Mouse (Mus musculus): ENCODE measurements around the gene Uap1l1. TPM values are rescaled to one million over a fixed set of nuclear protein-coding genes. Genes with fewer than 3 reads are reported as not detected.

Uap1l1 gene
- polyA plus RNA-seq, 1 experiment from 2014 or later, result 20.8 TPM

GRCm38 (mm10) chr2:25376589-25376988 is 11.1 kb upstream of the Uap1l1 start:
- H3K27me3 ChIP-seq (replicated peaks; ENCODE audit: control insufficient read depth, insufficient read depth, low read length), result no peaks in the 10 kb centered on the region
- no peak overlapping the region for H3K27ac ChIP-seq (replicated peaks; ENCODE audit: low read depth, low read length)
- peaks cover 14% of the 10 kb centered on the region for H3K4me1 ChIP-seq (ENCODE audit: control insufficient read depth, insufficient read depth, low read length)
- WGBS, result 61% methylated on average over 4 of the region's 4 CpGs
- H3K4me3 ChIP-seq (ENCODE audit: low read depth, low read length), result no peak overlapping the region
- no peak overlapping the region for H3K4me2 ChIP-seq (ENCODE audit: low read depth, low read length)
- H3K9me3 ChIP-seq (ENCODE audit: control insufficient read depth, low read length), result no peaks in the 10 kb centered on the region
- no peak overlapping the region for H3K9ac ChIP-seq (ENCODE audit: low read depth, low read length)
- ATAC-seq (ENCODE audit: low read depth) (no peak), DNase-seq (ENCODE audit: low spot score) (peak; percentile 47)
- H3K36me3 ChIP-seq (ENCODE audit: control insufficient read depth, insufficient read depth, low read length), result peaks cover 34% of the 10 kb centered on the region; the same call in 1 of the 2 replicates

- Histone ChIP-seq H3K36me3 (ENCODE audit: control insufficient read depth, insufficient read depth, low read length) (peaks cover 34% of the 10 kb centered on the region; the same call in 1 of the 2 replicates), H3K4me3 (ENCODE audit: low read depth, low read length) (peak overlapping the region; percentile 72), H3K4me2 (ENCODE audit: low read depth, low read length) (peak overlapping the region; percentile 97), H3K4me1 (ENCODE audit: control insufficient read depth, insufficient read depth, low read length) (peaks cover 14% of the 10 kb centered on the region), H3K27me3 (replicated peaks; ENCODE audit: control insufficient read depth, insufficient read depth, low read length) (no peaks in the 10 kb centered on the region), H3K9me3 (ENCODE audit: control insufficient read depth, low read length) (no peaks in the 10 kb centered on the region), H3K9ac (ENCODE audit: low read depth, low read length) (peak overlapping the region; percentile 72), H3K27ac (replicated peaks; ENCODE audit: low read depth, low read length) (no peak overlapping the region)
- no peak for ATAC-seq (ENCODE audit: low read depth)
- peak; percentile 14 for DNase-seq (ENCODE audit: low spot score)
- WGBS, result 32% methylated on average over 2 of the region's 2 CpGs
Observed at GRCm38 (mm10) chr2:25373431-25373830, 7.9 kb upstream of the Uap1l1 start.

- Histone ChIP-seq H3K4me3 (ENCODE audit: low read depth, low read length) (peak overlapping the region; percentile 72), H3K9me3 (ENCODE audit: control insufficient read depth, low read length) (no peaks in the 10 kb centered on the region), H3K36me3 (ENCODE audit: control insufficient read depth, insufficient read depth, low read length) (peaks cover 28% of the 10 kb centered on the region; the same call in 1 of the 2 replicates), H3K27ac (replicated peaks; ENCODE audit: low read depth, low read length) (0 out of 2 replicates have a peak overlapping the region, but pooled peaks have one; percentile 21), H3K4me2 (ENCODE audit: low read depth, low read length) (peak overlapping the region; percentile 97), H3K9ac (ENCODE audit: low read depth, low read length) (peak overlapping the region; percentile 72), H3K27me3 (replicated peaks; ENCODE audit: control insufficient read depth, insufficient read depth, low read length) (no peaks in the 10 kb centered on the region), H3K4me1 (ENCODE audit: control insufficient read depth, insufficient read depth, low read length) (peaks cover 14% of the 10 kb centered on the region)
- ATAC-seq (ENCODE audit: low read depth) (no peak), DNase-seq (ENCODE audit: low spot score) (no peak)
- WGBS, result 2% methylated on average over 31 of the region's 42 CpGs
Observed at GRCm38 (mm10) chr2:25372644-25373391, 7.3 kb upstream of the Uap1l1 start.

GRCm38 (mm10) chr2:25371764-25372643 is 6.5 kb upstream of the Uap1l1 start, which contains the start of gene Sapcd2:
TSS of gene Sapcd2 (plus strand) at chr2:25372321.
- WGBS, result 3% methylated on average over 24 of the region's 65 CpGs
- no peaks in the 10 kb centered on the region for H3K9me3 ChIP-seq (ENCODE audit: control insufficient read depth, low read length)
- peak; percentile 96 for DNase-seq (ENCODE audit: low spot score)
- H3K4me1 ChIP-seq (ENCODE audit: control insufficient read depth, insufficient read depth, low read length), result peaks cover 14% of the 10 kb centered on the region
- H3K36me3 ChIP-seq (ENCODE audit: control insufficient read depth, insufficient read depth, low read length), result peaks cover 22% of the 10 kb centered on the region; the same call in 1 of the 2 replicates
- peak within 1 kb of the TSS; percentile 72 for H3K9ac ChIP-seq (ENCODE audit: low read depth, low read length)
- H3K4me3 ChIP-seq (ENCODE audit: low read depth, low read length), result peak within 1 kb of the TSS; percentile 72
- H3K27ac ChIP-seq (replicated peaks; ENCODE audit: low read depth, low read length), result peak within 1 kb of the TSS; percentile 79
- peak within 1 kb of the TSS; percentile 97 for H3K4me2 ChIP-seq (ENCODE audit: low read depth, low read length)
- no peaks in the 10 kb centered on the region for H3K27me3 ChIP-seq (replicated peaks; ENCODE audit: control insufficient read depth, insufficient read depth, low read length)
- ATAC-seq (ENCODE audit: low read depth), result peak; percentile 96

GRCm38 (mm10) chr2:25369996-25370395 is 4.5 kb upstream of the Uap1l1 start:
- 84% methylated on average over 3 of the region's 3 CpGs for WGBS
- ATAC-seq (ENCODE audit: low read depth) (no peak), DNase-seq (ENCODE audit: low spot score) (no peak)
- H3K9ac ChIP-seq (ENCODE audit: low read depth, low read length), result no peak overlapping the region
- no peak overlapping the region for H3K4me2 ChIP-seq (ENCODE audit: low read depth, low read length)
- H3K4me1 ChIP-seq (ENCODE audit: control insufficient read depth, insufficient read depth, low read length), result peaks cover 14% of the 10 kb centered on the region
- H3K27me3 ChIP-seq (replicated peaks; ENCODE audit: control insufficient read depth, insufficient read depth, low read length), result 0 out of 2 replicates have a peak, but pooled peaks cover 4% of the 10 kb centered on the region
- H3K27ac ChIP-seq (replicated peaks; ENCODE audit: low read depth, low read length), result no peak overlapping the region
- no peak overlapping the region for H3K4me3 ChIP-seq (ENCODE audit: low read depth, low read length)
- peaks cover 4% of the 10 kb centered on the region; the same call in 1 of the 2 replicates for H3K36me3 ChIP-seq (ENCODE audit: control insufficient read depth, insufficient read depth, low read length)
- H3K9me3 ChIP-seq (ENCODE audit: control insufficient read depth, low read length), result no peaks in the 10 kb centered on the region

- 31% methylated on average over 9 of the region's 9 CpGs for WGBS
- H3K27ac ChIP-seq (replicated peaks; ENCODE audit: low read depth, low read length), result no peak overlapping the region
- H3K9ac ChIP-seq (ENCODE audit: low read depth, low read length), result peak overlapping the region; percentile 70
- no peaks in the 10 kb centered on the region for H3K9me3 ChIP-seq (ENCODE audit: control insufficient read depth, low read length)
- 0 out of 2 replicates have a peak, but pooled peaks have one; percentile 23 for ATAC-seq (ENCODE audit: low read depth)
- H3K4me2 ChIP-seq (ENCODE audit: low read depth, low read length), result peak overlapping the region; percentile 99
- H3K4me1 ChIP-seq (ENCODE audit: control insufficient read depth, insufficient read depth, low read length), result no peaks in the 10 kb centered on the region
- no peaks in the 10 kb centered on the region for H3K36me3 ChIP-seq (ENCODE audit: control insufficient read depth, insufficient read depth, low read length)
- H3K4me3 ChIP-seq (ENCODE audit: low read depth, low read length), result peak overlapping the region; percentile 68
- H3K27me3 ChIP-seq (replicated peaks; ENCODE audit: control insufficient read depth, insufficient read depth, low read length), result peaks cover 18% of the 10 kb centered on the region
- DNase-seq (ENCODE audit: low spot score), result no peak
Observed at GRCm38 (mm10) chr2:25364761-25365090, 756 bp downstream of the Uap1l1 start.

GRCm38 (mm10) chr2:25364313-25364712 is 1.2 kb downstream of the Uap1l1 start:
- no peak overlapping the region for H3K9ac ChIP-seq (ENCODE audit: low read depth, low read length)
- no peak overlapping the region for H3K27ac ChIP-seq (replicated peaks; ENCODE audit: low read depth, low read length)
- no peak for ATAC-seq (ENCODE audit: low read depth)
- H3K36me3 ChIP-seq (ENCODE audit: control insufficient read depth, insufficient read depth, low read length), result no peaks in the 10 kb centered on the region
- H3K4me2 ChIP-seq (ENCODE audit: low read depth, low read length), result peak overlapping the region; percentile 99; the same call in 1 of the 2 replicates
- no peaks in the 10 kb centered on the region for H3K4me1 ChIP-seq (ENCODE audit: control insufficient read depth, insufficient read depth, low read length)
- no peak for DNase-seq (ENCODE audit: low spot score)
- no peaks in the 10 kb centered on the region for H3K9me3 ChIP-seq (ENCODE audit: control insufficient read depth, low read length)
- peaks cover 18% of the 10 kb centered on the region for H3K27me3 ChIP-seq (replicated peaks; ENCODE audit: control insufficient read depth, insufficient read depth, low read length)
- H3K4me3 ChIP-seq (ENCODE audit: low read depth, low read length), result no peak overlapping the region
- WGBS, result 88% methylated on average over 4 of the region's 4 CpGs

- no peaks in the 10 kb centered on the region for H3K4me1 ChIP-seq (ENCODE audit: control insufficient read depth, insufficient read depth, low read length)
- no peak overlapping the region for H3K4me2 ChIP-seq (ENCODE audit: low read depth, low read length)
- H3K27me3 ChIP-seq (replicated peaks; ENCODE audit: control insufficient read depth, insufficient read depth, low read length), result peaks cover 18% of the 10 kb centered on the region
- no peak overlapping the region for H3K27ac ChIP-seq (replicated peaks; ENCODE audit: low read depth, low read length)
- WGBS, result 58% methylated on average over 13 of the region's 13 CpGs
- H3K9me3 ChIP-seq (ENCODE audit: control insufficient read depth, low read length), result no peaks in the 10 kb centered on the region
- ATAC-seq (ENCODE audit: low read depth) (no peak), DNase-seq (ENCODE audit: low spot score) (no peak)
- no peak overlapping the region for H3K9ac ChIP-seq (ENCODE audit: low read depth, low read length)
- no peak overlapping the region for H3K4me3 ChIP-seq (ENCODE audit: low read depth, low read length)
- no peaks in the 10 kb centered on the region for H3K36me3 ChIP-seq (ENCODE audit: control insufficient read depth, insufficient read depth, low read length)
Observed at GRCm38 (mm10) chr2:25363478-25364178, 1.9 kb downstream of the Uap1l1 start.

All from embryonic facial prominence, embryonic 14.5 days (tissue).